Mouse (Mus musculus) G1E (cell line): ENCODE measurements around the gene Fam214a.

Experiments
- CTCF ChIP-seq: IDR thresholded peaks from 2 replicates; pipeline ENCODE4 v1.5.1; 2012; ENCODE audit warnings: low read depth, low read length, inconsistent platforms, mixed read lengths
- POLR2AphosphoS5 ChIP-seq: IDR thresholded peaks from 2 replicates; pipeline ENCODE4 v1.6.1; 2012; ENCODE audit warnings: low read depth, low read length, inconsistent platforms; ENCODE audit not compliant: insufficient replicate concordance
- TAL1 ChIP-seq: conservative IDR thresholded peaks from 2 replicates; pipeline ENCODE4 v1.6.1; 2012; ENCODE audit warnings: low read depth, low read length, inconsistent platforms, mixed read lengths

GRCm38 (mm10) chr9:75071029-75071705 is 118.5 kb downstream of the Fam214a start:
- TF ChIP-seq POLR2AphosphoS5, result no peak
- TF ChIP-seq CTCF, result no peak
- no peak for TF ChIP-seq TAL1
